Mouse (Mus musculus): ENCODE measurements at regions not wholly inside any gene's neighbourhood (a gene's known extent, or its start where the extent isn't known, plus 50 kb on each side); places are given as distances from the start of the nearest gene placed in this dataset.

GRCm38 (mm10) chr16:27138384-27138783, 146.9 kb upstream of the Gmnc start:
- no peak for ATAC-seq (ENCODE audit: extremely low read depth, insufficient number of reproducible peaks, low FRiP score, poor library complexity, severe bottlenecking)

- 0 out of 2 replicates have a peak, but pooled peaks have one; percentile 19 for ATAC-seq (ENCODE audit: extremely low read depth, insufficient number of reproducible peaks, low FRiP score, poor library complexity, severe bottlenecking)
Observed at GRCm38 (mm10) chr16:27138987-27139386, 147.5 kb upstream of the Gmnc start.

- peak; percentile 60; the same call in 1 of the 2 replicates for ATAC-seq (ENCODE audit: extremely low read depth, insufficient number of reproducible peaks, low FRiP score, poor library complexity, severe bottlenecking)
Observed at GRCm38 (mm10) chr16:27140037-27140436, 148.6 kb upstream of the Gmnc start.

DNA sequence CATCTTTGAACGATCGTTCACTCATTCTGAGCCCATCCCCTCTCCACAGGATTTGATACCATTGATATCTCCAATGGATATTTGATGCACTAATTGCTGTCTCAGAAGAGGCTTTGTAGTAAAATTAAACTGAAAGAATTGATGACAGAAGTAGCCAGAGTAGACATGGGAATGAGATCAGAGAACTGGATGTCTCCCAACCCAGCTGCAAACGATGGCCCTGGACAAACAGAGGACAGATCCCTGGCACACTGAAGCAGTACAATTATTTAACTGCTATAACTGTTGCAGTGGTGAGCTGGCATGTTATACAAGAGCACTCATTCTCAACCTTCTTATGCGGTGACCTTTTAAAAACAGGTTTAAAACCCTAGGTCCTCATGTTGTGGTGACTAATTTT, 151.5 kb upstream of the Ostn start:
- ATAC-seq (ENCODE audit: extremely low read depth, insufficient number of reproducible peaks, low FRiP score, poor library complexity, severe bottlenecking): no peak

GRCm38 (mm10) chr16:27195650-27196049, 111.6 kb upstream of the Ostn start:
- ATAC-seq (ENCODE audit: extremely low read depth, insufficient number of reproducible peaks, low FRiP score, poor library complexity, severe bottlenecking): no peak

All from neutrophil, adult 5-6 weeks (primary cell).